Mouse (Mus musculus) T-cell, adult 2 months (primary cell): ENCODE data around the gene Ptprm.

ENCODE experiments used
- DNase-seq: peaks from one replicate; pipeline ENCODE4 v3.0.0; 2022; ENCODE audit warnings: low spot score

Gene Ptprm

DNA sequence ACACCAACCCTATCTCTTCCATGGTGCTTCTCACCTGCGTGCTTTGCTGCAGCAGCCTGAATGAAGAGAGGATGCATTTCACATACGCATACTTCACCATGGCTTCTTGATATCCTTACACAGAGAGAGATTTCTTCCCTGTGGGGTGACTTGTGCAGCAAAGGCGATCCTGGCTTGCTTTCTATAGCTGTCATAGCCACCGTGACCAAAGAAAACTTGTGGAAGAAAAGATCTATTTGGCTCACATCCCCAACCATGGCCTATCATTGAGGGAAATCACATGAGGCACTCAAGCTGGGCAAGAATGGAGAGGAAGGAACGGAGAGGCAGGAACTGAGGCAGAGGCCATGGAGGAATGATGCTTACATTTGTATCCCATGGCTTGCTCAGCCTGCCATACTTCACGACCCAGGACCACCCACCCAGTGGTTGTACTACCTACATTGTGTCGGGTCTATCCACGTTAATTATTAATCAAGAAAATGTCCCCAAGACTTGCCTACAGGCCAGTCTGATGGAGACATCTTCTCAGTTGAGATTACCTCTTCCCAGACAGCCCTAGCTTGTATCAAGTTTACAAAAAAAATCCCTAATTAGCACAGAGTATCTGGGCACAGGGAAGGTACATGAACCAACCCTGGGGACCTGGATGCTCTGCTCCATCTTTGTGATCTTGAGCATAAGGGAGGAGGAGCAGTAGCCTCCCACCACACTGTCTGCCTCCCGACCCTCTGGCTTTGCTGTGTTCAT is 641.6 kb downstream of the Ptprm start:
- DNase-seq, result no peak

GRCm38 (mm10) chr17:66711221-66712016 is 642.8 kb downstream of the Ptprm start:
- DNase-seq, result no peak

DNA sequence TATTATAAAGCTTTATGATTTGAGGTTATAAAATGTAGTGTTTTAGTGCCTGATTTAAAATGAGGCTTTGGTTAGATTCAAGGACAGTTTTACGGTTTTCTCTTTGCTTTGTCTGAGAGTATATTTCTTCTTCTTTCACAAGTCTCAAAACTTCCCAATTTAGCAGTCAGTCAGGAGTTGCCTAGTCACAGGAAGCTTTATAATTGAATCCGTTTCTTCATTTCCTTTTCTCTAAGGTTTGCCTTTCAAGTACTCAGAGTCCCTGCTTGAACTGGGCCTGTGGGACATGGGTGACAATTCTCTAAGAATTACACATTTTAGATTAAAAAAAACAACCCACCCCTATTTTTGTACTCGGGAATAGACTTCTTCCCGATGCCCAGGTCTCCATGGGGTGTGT is 643.7 kb downstream of the Ptprm start:
- DNase-seq, result no peak

DNA sequence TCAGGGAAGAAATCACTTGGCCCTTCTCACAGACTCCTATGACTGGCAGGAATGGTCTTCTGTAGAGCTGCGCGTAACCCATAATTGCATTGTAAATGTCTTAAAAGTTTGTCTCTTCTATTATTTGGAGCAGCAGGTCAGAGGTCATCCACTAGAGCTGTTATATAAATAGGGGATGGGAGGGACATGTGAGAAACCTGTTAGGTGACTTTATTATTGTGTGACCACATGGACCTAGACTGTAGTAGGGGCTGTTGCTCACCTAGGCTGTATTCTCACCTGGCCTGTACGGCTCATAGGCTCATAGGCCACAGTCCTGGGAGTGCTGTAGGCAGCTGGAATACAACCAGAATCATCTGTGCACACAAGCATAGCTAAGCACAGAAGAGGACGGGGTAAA is 645.5 kb downstream of the Ptprm start:
- DNase-seq, result no peak

- no peak for DNase-seq
Measured at GRCm38 (mm10) chr17:66707684-66708083, 646.6 kb downstream of the Ptprm start.

DNA sequence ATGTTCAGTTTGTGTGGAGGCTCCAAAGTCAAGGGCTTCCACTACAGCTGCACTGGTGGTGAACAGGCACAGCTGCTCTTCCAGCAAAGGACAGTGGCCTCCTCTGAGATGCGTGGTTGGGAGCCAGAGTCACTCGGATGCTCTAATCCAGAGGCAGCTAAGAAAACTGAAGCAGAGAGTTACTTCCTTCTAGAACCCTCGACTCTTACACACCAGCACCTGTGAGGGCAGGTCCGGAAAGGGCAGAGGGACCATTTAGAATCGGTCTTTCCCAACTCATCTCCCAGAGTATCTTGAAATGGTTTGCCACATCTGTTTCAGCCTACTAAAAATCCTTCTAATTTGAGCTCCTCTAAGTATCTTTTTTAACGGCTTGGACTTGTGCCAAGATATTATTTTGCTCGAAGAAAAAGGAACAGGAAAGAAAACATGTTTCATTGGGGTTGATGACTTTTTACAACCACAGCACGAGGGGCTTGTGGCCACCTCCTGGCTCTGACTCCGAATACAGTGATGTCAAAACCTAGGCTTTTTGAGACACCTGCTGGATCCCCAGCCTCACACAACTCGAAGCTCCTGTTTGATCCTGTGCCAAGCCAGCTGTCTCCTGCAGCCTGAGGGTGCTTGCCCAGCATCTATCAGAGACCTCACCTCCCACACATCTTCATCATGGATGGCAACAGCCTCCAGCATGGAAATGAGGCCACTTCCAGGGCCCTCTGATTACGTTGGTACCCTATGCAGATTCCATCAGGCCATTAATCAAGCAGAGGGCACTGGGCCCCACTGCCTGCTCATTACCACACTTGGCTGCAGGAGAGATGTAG is 652.7 kb downstream of the Ptprm start:
- no peak for DNase-seq

DNA sequence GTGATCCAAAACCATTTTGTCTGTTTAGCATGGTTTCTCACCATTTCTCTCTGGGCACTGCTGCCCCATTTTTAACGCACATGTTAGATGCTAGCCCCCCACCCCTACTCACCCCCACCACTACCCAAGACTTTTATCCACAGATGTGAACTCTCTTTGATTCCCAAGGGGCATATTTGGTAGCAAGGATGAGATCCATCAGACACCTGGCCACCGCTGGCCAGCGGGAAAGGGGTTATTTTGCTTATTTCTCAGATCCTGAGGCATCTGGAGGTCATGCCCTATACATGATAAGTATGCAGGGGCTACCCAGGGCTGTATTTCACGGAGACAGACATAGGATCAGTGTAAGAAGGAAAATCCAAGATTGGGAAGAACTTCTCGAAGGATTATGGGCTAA is 654.4 kb downstream of the Ptprm start:
- DNase-seq, result no peak

DNA sequence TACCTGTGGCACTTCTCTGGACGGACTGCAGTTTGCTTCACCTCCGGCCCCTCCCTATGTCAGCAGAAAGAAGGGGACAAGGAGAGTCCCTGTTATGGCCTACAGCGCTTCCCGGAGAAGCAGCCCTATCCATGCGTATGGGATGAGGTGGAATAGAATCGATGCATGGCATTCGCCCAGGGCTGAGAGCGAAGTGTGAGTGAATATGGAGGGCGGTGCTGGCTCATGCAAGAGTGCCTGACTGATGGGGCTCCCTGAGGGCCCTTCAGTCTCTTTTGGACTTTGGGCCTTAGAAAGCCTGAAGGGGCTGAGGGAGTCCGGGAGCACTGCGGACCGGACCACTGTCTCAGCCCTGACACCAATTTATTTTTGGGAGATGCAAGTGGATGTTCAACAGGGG is 656.6 kb downstream of the Ptprm start:
- no peak for DNase-seq

DNA sequence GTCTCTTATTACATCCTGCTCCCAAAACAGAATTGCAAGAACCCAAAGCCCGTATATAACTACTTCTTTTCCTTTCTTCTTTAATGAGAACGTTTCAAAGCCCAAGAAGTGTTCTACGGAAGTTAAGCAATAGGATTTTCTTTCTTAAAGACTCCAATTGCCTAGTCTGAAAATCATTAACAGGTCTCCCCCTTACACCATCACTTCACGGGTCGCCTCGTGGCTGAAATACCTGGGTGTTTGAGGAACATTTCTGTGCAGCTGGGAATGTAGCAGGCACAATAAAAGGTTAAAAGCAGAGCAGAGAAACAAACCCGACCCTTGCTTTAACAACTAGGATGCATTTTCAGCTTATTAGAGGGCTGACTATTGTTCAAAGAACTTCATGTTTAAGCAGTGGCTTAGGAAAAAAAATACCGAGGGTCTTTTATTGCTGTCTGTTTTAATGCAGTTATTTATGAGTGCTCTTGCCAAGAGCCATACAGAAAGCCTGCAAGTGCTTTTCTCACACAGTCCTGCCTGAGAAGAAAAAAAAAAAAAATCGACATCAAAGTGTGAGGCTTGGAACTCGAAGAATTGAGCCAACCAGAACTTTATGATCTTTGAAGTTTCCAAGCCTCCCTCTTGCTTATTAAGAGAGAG is 657.6 kb downstream of the Ptprm start:
- DNase-seq, result no peak

DNA sequence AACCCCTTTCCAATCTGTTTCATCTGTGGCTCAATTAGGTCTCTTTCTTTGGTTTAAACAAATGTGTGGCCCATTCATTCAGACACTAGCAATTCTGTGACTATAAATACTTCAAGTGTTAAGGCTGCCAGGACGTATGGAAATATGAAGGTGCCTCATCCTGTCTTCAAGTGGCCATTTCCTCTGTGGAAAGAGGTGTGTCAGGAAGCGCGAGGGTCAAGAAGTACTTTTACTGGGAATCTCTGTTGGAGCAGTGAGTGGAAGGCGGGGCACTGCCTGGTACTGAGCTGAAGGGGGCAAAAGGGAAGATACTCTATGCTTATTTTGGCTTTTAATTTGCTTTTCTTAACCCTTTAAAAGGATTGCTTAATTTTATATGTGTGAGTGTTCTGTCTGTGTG is 659.9 kb downstream of the Ptprm start:
- DNase-seq, result no peak

GRCm38 (mm10) chr17:66693676-66694304 is 660.5 kb downstream of the Ptprm start:
- no peak for DNase-seq

- no peak for DNase-seq
Measured at GRCm38 (mm10) chr17:66692941-66693675, 661.1 kb downstream of the Ptprm start.

DNA sequence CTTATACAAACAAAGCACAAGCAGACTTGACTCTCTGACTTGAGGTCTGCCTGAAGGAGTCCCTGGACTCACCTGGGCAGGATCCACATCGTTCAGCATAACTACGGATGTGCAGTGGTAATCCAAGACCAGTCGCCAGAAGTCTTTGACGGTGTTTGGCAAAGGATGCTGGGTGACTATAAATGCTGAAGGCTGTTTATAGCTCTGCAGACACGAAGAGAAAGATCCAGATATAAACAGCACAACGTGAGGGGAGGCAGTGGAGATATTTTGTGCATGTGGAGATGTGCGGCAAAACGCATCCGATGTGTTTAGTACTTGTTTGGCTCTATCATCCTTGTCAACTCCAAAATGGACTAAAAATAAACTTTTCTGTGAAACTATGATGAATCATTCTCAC is 666.1 kb downstream of the Ptprm start:
- DNase-seq, result no peak

- no peak for DNase-seq
Measured at GRCm38 (mm10) chr17:66687543-66687942, 666.7 kb downstream of the Ptprm start.

DNA sequence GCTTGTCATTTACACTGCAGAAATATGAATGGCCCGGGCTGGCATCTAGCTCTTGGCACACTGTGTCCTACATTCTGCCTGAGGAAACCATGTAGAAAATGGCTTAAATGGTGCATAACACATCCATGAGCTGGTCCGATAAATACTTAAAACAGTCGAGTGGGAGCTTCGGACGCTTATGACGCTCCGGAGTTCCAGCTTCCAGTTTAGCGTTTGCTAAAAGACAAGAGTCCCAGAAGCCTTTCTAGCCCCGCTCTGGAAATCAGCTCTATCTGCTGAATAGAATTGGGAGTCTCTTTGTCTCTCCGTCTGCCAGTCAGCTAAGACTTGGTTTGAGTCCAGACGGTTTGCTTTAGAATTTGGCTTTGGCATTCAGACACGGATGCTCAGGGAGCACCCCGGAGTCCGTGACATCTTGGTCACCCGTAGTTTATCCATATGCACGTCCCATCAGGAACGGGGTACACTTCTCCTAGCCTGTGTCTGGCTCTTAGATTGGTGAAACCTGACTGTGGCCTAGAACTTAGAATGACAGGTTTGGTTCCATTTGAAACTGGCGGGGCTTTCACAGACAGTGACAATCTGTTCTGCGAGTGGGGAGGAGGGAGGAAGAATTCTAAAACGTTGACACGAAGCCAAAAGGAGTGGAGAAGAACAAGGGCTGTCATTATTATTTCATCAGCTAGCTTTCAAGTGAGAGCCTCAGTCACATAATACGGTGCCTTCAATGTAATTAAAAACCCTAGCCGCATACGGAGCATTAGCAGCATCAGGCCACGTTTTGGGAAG is 667.4 kb downstream of the Ptprm start:
- no peak for DNase-seq

DNA sequence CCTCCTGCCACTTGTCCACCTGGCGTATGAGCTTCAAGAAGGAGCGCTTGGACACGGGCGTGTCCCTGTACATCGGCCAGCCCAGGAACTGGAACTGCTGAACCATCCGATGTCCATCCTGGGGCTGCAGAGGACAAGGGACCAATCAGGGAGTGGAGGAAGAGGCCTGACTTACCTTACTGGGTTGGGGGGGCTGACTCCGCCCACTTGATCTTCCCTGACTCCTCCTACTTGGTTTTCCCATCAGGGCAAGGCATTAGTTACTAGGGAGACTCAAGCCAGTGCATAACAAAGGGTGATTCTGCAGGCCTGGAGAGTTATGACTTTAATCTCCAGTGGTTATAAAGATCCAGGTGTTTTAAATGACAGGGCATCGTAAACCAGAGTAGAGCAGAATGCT is 670.8 kb downstream of the Ptprm start:
- no peak for DNase-seq

DNA sequence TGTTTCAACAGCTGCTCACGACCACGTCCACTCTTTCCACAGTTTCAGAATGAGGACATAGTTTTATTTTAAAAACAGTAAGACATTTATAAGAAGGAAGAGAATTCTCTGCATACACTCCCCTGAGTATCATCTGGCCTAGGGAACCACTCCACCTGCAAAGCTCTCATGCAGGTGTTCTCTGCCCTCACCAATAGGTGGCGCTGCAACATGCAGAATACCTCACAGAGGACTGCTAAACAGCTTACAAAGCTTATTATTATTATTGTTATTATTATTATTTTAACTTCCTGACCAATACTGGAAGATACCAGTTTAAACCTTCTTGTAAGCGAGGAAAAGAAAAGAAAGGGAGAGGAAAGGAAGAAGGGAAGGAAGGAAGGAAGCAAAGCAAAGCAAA is 673.6 kb downstream of the Ptprm start:
- no peak for DNase-seq

DNA sequence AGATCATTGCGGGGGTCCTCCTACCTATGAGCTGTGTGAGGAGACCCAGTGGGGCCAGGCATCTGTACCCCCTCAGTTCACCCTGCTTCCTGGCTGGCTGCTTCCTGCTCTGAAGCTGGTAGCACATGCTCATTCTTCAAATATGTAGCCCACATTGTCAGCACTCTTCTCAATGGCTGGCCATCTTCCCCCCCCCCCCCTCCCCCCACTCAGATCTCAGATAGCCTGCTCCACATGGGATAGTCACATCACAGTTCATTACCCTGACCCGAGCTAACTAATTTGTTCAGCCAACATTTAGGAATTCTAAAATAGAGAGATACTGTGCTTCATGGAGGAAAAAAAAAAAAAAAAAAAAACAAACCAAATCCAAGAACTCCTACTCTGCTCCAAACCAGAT is 679.6 kb downstream of the Ptprm start:
- no peak for DNase-seq

DNA sequence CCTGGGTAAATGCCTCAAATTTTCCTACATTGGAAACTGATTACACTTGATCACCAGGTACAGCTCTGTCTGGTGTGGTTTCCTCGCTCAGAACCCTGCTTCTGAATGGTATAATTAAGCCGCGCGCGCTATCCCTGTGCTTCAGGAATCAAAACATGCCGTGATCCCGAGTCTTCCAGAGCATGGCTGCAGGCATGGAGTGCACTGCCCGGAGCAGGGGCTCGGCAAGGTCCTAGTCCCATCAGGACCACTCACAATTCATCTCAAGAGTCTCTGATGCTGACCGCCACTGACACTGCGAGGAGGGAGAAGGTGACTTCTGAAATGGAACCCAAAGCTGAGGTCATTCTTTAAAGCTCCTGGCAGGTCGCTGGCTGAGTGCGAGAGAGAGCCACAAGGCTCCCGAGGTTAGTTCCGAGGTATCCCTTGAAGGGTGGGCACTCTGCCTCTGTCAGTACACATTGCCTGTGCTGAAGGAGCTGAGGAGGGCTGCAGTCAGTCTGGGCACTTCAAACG is 682.5 kb downstream of the Ptprm start:
- no peak for DNase-seq

DNA sequence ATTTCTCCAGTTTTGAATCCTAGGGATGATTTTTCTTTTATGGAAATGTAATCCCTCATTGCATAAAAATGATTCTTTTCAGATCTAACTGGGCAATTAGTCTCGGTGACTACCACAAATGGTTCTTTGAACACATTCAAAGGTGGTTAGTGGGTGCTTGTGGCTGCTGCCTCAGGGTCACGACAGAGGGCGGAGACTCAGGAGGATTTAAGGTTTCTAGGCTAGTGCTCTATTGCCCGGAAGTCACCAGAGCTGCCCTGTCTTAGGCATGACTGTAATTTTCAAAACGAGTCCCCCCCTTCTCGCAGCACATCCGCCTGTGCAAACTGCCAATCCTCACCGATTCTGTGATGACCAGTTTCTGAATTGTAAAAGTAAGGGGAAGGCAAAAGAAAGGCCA is 683.0 kb downstream of the Ptprm start:
- DNase-seq, result no peak
